Mouse (Mus musculus): ENCODE results near the gene Zc3h10.

DNA sequence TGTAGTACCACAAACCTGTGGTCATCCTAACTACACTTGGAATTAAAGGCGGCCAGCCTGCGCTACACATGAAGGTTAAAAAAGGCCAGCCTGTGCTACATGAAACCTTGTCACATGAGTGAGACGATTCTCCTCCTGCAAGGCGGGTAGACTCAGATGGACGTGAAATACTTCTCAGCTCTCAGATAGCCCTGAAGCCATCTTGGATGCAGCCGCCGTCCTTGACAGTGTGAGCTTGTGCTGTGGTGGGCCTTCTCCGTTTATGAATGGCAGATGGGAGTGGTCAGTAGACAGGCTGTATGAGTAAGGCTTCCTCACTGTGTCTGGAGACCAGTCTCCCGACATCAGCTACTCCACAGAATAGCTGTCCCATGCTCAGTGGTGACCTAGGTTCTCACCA, 38.4 kb downstream of the Zc3h10 start:
- no peak for TF ChIP-seq CTCF (IDR thresholded peaks at IDR 0.05; ENCODE audit: low read depth, low read length)
- no peak for TF ChIP-seq EP300 (IDR thresholded peaks at IDR 0.05; ENCODE audit: insufficient read depth, low read depth, low read length)
